Mouse (Mus musculus) adrenal gland, adult 2 months (tissue): Measurements from ENCODE around the gene Mark1. TPM values are rescaled to one million over a fixed set of nuclear protein-coding genes. Genes with fewer than 3 reads are reported as not detected.

Experiments
- DNase-seq: peaks from one replicate; pipeline ENCODE4 v3.0.0; 2021
- polyA plus RNA-seq: library from polyadenylated mRNA; depleted of rRNA; stranded (reverse); fragments of >200 nt; gene quantifications from 2 replicates; pipeline ENCODE4 v1.2.3, GENCODE M21; 2012
- total RNA-seq, 2 experiments: library from RNA; stranded (reverse); gene quantifications; 2 replicates each; pipeline ENCODE4 v1.2.3; 2021

Gene Mark1
- total and polyA plus RNA-seq, 3 experiments = 4.5 to 9.6 (median 5.3) TPM

DNA sequence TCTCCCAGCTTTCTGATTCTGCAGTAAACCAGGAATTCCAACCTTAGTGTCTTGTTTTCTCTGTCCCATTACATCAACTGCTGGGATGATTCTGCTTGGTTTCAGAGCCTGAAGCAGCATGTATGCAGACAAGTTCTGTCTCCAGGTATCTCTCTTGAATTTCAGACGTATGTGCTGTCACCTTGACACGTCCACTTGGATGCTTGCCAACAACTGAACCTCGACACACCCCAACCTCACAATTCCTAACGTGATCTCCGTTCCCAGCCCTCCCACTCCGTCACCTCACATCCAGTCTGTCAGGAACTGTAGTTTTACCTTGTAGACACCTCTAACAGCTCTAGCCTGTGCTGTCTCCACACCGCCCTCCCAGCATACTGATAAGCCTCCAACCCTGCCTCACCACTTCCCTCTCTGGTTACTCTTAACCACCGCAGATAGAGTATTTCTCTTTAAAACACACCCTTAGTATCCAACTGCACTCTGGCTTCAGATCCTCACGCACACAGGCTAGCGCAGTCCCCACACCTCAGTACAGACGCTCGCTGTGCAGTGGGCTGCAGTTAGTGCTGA, 36.2 kb downstream of the Mark1 start:
- no peak for DNase-seq

DNA sequence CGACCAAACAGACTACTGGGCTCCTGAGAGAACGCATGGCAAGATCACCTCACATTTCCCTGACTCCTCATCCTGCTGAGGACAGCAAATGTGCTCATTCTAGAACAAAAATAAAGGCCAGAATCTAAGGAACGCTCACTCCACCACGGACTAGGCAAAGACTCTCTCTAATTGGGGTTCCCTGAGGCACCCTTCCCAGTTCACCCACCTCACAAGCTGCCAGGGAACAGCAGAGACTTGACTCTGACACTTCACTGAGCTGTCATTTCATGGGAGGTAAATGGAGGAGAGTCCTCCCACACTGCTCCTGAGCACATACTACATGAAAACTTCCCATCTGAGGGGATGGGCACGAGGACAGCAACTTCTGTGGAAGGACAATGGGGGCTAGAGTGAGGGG, 37.5 kb downstream of the Mark1 start:
- no peak for DNase-seq

DNA sequence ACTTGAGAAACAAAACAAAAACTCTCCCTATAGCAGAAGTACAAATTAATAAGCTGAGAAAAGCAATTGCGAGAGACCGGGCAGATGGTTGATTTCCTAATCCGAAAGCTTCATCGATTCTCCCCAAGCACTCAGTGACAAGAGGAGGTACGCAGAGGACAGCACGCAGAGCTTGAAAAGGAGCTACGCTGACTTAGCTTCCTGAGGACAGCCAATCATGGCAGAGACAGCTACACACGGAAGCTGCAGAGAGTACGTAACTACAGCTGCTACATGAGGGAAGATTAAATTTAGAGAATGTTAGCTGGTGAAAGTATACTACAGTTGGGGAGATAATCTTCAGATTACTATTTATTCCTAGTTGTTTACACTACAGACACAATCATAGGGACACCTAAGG, 40.6 kb downstream of the Mark1 start:
- DNase-seq = no peak

DNA sequence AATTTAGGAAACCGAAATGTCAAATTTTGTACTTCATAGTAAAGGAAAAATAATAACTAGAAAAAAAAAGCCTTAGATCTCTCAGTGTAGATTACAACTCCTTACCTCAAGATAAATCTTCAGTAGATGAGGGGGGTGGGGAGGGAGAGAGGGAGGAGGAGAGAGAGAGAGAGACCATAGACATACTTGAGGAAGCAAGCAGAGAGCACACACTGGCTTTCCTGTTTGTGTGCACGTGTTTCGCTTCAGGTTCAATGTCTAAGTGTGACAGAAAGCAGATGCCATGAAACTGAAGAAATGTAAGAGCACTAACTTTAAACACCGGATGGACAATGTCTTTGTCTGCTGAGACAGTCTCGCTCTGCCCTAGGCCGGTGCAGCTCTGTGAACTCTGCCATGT, 41.0 kb downstream of the Mark1 start:
- no peak for DNase-seq

DNA sequence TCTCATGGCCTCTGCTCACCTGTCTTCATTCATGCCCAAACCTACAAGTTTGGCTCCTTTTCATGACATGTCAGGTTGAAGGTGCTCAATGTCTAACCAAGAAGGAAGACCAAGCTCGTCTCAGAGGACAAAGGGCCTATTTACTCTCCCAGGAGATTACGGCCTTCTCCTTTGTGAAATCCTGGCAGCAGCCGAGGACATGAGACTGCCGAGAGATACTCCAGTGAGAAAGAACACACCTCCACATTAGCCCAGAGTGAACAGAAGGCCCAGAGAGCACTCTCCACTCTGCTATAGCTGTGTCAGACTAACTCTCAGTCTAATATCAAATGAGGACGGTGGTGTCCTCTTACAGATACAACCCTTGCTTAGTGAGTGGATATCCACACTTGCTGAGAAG, 47.6 kb downstream of the Mark1 start:
- DNase-seq = no peak

DNA sequence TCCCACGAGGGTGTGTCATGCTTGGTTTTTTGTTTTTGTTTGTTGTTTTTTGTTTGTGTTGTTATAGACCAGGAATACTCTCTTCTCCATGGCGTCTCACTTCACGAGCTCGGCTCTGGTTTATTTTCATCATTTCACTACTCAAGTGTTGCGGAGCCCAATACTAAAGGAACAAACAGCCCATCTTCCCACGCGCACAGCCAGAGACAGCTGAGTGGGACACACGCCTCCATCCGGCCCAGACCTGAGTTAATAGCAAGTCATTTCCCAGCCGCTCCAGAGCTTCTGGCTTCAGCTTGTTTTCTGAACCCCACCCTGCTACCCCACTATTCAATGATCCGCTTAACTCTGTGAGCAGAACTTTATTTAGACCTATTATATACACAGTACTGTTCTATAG, 48.3 kb downstream of the Mark1 start:
- DNase-seq = no peak

DNA sequence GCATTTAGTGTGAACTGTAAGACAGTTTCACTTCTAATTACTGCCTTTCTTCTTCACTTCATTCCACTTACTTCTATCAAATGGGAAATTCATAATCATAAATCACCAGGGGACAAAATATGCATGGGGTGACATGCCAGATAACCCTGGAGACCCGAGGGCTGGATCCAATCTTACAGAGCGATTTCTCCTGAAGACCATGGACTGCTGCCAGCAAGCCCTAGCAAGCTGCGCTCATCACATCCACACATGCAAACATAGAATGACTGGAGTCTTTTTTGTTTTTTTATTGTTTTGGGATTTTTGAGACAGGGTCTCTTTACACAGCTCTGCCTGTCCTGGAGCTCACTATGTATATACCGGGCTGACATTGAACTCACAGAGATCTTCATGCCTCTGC, 61.3 kb downstream of the Mark1 start:
- DNase-seq = no peak

DNA sequence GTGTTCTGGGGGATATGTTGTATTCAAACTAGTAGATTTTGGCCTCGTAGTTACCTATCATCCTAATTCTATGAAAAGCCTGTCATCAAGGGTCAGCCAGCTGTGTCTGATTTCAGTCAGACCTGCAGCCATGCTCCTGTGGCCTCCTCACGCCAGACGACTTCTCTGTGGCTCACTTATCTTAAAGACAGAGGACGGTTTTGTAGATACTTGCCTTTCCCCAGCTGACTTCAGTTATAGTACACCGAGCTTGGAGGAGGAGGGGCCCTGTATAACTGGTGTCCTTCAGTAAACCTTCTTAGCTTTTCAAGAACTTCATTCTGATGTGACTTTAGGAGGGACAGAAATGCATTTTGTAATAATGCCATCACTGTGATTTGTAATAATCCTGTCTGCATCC, 63.4 kb downstream of the Mark1 start:
- DNase-seq = no peak

DNA sequence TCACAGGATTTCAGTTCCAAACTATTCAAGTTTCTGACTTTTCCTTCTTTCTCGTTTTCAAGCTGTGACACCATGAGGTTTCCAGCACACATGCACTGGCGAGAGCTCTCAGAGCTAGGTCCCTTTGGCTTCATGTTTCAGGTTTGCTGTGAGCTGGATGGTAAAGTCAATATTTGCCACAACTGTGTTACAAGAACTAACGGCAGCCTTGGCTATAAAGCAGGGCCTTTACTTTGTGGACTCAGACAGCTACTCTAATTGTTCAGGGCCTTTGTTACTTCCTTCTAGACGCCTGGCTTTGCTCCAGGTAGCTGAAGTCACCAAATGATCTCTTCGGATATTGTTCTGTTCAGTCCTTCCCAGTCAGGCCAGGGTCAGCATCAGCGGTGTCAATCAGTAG, 63.9 kb downstream of the Mark1 start:
- no peak for DNase-seq

DNA sequence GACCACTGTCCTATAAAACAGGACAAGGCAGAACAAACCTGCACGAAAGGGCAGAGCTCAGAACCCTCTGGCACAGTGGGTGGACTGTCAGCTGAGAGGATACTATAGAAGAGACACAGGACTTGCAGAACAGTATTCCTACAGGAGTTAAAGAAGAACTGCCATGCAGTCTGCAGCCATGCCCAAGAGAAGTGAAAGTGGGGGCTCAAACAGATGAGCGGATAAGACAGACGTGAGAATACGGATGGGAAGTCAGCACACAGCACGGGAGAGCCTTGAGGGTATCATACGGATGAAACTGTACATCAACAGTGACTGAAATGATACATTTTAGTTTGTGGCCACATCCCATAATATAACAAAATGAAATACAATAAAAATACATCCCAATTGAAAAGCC, 68.3 kb downstream of the Mark1 start:
- no peak for DNase-seq

DNA sequence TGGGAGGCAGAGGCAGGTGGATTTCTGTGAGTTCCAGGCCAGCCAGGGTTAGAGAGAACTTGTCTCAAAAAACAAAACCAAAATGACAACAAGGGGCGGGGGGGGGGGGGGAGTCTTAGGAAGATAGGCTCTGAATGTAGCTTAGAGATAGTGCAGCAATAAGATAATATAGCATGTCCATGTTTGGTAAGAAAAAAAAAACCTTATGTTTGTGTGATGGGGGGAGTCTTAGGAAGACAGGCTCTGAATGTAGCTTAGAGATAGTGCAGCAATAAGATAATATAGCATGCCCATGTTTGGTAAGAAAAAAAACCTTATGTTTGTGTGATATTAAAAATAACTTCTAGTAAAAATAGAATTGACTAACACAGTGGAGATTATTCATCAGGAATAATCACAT, 71.0 kb downstream of the Mark1 start:
- no peak for DNase-seq

DNA sequence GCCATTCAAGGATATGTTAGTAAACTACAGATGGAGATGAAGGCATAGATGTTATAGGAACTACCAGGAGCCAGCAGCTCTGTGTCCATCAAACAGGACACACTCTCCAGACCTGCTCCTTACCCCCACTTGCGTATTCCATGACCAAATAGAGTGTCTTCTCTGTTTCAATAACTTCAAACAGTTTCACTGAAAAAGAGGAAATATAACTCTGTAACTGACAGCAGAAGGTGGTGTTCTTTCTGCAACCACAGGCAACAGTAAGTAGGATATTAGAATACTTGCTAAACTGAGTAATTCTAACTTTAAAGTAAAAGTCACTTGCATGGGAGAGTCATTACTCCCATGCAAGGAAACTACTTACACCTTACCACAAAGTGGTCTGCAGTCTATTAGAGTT, 71.5 kb downstream of the Mark1 start:
- DNase-seq = no peak

DNA sequence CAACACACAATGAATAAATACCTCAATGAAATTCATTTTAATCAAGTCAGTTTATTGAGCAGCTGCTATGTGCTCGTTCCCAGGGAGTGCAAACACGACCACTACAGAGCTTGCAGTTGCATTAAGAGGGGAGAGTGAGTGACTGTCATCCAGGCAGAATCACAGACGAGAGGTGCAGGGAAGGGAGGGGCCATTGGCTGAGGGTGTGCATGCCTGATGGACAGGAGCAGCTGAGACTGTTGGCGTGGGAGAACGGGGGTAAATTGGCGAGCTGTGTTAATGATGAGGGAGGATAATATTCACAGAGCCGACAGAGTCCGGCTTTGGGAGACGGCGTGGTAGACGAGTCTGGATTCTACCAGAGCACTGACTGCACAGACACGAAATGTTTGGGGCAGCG, 76.5 kb downstream of the Mark1 start:
- no peak for DNase-seq

DNA sequence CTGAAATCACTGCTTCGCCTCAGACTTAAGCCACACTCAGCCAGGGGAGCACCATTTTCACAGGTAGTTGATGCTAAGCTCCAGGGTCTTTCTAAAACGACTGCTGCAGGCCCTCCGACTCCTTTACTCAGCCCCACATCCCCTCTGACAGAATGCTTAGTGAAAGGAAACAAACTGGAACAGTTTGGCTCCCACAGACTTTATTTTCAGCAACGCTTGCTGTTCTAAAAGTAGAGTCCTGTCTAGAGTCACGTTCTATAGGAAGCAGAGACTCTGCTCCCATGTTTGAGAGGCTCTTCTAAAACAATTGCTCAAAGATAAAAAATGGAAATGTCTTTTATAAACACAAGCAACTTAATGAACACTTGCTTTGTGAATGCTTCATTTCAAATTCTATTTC, 79.3 kb downstream of the Mark1 start:
- DNase-seq = no peak

DNA sequence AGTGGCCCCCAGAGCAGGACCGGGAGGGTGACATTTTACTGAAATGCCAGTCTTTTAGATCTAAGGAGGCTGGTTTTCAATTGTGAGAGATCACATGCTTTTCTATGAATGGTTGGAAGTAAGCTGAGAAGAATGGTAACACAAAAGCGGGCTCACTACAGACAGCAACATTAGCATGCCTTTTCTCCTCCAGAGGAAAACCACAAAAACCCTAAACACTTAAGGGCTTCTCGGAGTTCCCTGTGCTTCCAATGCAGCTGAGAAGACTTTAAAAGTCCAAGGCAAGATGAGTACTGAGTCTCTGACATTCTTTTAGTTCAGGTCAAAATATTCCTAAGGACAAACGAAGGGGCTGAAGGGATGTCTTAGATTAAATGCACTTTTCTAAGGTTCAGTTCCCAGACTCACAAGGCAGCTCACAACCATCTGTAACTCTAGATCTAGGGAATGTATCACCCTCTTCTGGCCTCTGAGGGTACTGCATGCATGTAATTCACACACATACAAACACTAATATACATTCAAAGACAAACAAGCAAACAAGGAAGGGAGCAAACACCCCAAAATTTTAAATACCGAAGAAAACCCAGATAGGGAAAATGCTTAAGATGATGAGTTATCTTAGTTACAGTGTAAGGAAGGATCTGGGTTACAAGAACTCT, 81.0 kb downstream of the Mark1 start:
- no peak for DNase-seq

DNA sequence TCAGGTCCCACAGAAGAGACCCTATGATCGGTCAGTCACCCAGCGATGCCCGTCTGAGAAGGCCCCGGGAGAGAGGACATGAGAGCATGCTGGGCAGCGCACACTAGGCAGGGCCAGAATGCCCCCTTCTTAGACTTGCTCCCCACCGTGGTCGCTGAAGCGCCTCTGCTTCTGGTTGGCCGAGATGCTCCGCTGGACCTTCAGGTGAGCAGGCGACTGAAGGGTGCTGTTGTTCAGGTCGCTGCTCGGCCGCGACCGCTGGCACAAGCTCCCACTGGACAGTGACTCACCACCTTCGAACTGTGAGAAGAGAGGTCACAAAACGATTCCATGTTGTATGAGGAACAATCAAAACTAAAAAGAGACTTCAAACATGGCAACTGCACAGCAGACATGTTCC, 87.0 kb downstream of the Mark1 start:
- DNase-seq = no peak

DNA sequence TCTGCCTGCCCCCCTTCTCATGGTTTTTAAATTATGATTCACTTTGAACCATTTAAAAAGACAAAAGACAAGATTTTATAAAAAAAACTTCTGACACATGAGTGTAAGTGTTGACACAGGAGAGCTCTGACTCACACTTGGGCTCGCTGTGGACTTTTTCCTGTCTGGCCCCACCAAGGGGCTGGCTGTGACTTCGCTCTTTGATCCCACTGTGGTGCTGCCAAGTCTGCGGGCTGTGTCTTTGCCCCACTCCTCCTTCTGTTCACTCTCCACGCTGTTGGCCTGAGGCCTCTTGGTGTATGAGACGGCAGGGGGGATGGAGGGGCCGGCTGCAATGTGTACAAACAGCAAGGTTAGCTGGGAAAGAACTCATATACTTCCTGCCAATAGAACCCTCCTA, 87.5 kb downstream of the Mark1 start:
- DNase-seq = no peak

DNA sequence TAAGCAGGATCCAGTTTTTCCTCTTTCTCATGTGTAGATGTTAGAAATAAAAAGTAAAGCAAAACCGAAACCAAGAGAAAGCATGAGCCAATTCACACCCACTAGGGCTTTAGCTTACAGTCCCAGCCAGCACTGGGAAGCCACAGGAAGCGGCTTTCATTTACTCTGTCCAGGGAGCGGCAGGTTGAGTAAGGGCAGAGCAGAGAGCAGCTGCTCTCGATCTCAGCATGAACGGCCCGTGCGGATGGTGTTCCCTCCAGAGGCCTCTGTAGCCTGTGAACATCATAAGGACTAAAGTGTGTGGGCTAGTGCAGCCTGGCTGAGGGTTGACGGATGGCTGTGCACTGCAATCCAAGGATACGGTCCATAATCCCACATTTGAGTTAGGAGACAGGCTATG, 90.8 kb downstream of the Mark1 start:
- no peak for DNase-seq

DNA sequence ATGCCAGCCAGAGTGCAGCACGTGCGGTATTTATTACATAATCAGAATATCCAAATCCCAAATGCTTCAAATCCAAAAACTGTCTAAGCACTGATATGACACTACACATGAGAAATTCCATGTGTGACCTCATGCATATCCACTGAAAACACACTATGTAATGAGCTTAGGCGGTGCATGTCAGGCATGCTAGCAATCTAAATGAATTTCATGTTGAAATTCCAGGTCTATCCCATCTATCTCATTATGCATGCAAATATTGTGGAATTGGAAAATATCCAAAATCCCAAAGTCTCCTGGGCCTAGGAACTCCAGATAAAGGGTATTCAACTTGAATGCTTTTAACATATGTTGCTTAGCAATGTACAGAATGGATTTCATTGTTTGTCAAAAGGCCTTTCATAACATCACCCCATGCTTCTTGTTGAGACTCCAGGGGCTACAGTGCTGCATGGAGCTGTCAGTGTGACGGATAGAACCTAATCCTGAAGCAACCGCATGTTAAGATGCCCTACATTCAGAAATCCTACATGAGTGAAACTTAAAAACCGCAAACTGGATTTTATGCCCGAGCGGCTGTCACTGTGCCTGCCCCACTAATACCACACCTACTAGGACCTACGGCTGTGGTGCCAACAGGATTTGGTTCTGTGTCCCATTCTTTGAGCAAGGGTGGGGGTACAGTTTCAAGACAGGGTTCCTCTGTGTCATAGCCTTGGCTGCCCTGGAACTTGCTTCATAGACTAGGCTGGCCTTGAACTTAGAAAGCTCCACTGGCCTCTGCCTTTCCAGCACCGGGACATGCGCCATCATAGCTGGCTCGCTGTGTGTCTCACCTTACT, 93.2 kb downstream of the Mark1 start:
- DNase-seq = no peak

DNA sequence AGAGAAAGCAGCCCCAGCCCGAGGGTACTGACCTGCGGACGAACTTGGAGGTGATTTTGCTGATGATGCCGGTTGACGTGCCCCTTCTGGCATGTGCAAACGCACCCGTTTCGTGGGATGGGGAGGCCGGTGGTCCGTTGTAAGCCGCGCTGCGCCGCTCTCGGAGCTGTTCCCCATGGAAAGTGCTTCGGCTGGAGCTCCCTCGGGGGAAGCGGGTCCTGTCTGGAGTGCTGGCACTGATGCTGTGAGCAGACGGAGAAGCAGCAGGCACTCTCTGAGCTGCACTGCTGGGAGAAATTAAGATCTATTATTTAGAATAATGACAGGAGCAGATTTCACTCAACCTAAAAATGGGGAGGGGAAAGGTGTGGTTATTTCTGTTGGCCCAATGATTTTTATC, 94.0 kb downstream of the Mark1 start:
- DNase-seq = no peak

DNA sequence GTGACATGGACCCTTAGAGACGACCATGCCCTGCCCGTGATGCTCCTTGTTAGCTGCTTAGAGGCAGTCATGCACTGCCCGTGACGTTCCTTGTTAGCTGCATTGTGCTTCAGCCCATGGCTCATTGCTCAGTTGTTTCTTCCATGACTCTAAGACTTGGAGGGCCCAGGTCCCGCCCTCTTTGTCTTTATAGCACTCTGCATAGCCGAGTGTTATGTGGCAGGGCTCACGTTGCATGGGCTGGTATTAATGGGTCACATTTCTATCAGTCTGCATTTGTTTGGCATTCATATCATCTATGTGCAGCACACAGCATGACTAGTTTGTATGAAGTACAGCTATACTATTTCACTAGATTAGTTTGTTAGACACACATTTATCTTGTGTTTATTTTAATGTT, 95.7 kb downstream of the Mark1 start:
- DNase-seq = no peak

DNA sequence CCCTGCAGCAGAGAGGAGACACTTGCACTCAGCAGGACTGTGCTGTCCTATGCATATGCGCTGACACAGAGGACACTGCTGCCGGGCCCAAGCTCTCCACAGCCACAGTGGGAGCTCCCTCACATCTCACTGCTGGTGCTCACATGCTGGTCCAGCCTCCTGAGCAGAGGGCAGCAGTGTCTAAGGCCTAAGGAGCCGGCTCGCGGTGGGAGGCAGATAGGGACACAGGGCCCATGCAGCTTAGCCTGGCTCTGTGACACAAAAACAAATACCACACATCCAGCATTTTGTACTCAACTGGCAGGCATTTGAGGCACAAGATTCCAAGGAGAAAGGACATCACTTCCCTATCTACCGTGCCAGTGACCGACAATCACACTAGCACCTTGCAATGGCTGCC, 96.5 kb downstream of the Mark1 start:
- DNase-seq = no peak

DNA sequence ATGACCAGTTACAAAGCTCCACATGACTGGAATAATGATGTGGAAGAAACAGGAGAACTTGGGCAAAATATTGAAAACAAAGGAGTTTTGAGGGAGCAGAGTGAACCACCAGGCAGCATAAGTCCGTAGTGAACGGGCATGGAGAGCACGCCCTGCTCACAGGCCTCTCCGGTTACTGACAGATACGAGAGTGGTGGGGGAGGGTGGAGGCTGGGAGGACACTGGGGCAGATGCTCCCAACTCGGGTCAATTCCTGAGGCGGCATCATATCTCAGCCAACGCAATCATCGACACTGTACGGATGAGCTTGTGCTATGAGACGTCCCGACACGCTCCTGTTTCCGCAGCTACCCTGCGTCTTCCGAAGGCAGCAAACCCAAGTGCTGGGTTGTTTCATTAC, 102.0 kb downstream of the Mark1 start:
- DNase-seq = no peak

DNA sequence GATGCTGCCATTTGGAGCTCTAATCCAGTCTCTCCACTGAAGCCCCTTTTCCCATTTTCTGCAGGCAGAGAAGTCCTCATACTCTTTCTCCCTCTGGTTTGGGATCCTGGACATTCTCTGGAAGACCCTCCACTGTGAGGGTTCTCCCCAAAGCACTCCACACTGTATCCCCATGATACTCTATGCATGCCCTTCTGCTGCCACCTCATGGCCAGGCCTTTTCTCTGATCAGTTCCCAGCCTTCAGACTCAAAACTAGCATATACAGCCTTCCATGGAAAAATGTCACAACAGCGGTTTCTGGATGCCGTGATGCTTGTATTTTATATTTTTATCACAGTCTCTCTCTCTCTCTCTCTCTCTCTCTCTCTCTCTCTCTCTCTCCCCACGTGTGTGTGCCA, 107.4 kb downstream of the Mark1 start:
- no peak for DNase-seq
